Mouse (Mus musculus): ENCODE measurements around the gene Ranbp17. TPM values are rescaled to one million over a fixed set of nuclear protein-coding genes. Genes with fewer than 3 reads are reported as not detected.

Gene Ranbp17
- polyA plus RNA-seq, 2 experiments, result 5.2 to 8.0 TPM

DNA sequence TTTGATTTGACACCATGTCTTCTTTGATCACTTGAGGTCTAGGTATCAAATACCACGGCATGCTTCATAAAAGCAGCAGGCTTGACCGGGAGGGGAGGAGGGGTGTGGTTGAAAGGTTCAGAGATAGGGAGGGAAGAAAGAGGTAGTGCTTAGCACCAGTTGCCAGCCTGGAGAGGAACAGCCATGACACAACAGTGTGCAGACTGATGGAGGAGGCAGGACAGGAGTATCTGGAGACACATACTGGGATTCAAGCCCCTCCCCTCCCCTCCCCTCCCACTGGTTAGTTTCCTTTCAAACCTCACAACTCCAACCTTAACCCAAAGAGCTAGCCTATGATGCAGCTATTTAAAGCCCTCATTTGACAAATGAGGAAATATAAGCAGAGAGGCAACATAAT lies 16.0 kb upstream of the Ranbp17 start:
- no peaks in the 10 kb centered on the region for H3K36me3 ChIP-seq (ENCODE audit: control insufficient read depth, insufficient read depth, low read length)
- H3K4me3 ChIP-seq (replicated peaks; ENCODE audit: low read length), result no peak overlapping the region
- ATAC-seq (ENCODE audit: low FRiP score, low read depth) (no peak), DNase-seq (ENCODE audit: low spot score) (no peak)
- 21% methylated on average over 2 of the region's 2 CpGs for WGBS
- H3K9ac ChIP-seq (ENCODE audit: low read depth, low read length, severe bottlenecking), result no peak overlapping the region
- peaks cover 4% of the 10 kb centered on the region; the same call in 1 of the 2 replicates for H3K4me1 ChIP-seq (ENCODE audit: control insufficient read depth, insufficient read depth, low read length)
- H3K9me3 ChIP-seq (ENCODE audit: control insufficient read depth, low read length), result no peaks in the 10 kb centered on the region
- H3K27ac ChIP-seq (replicated peaks; ENCODE audit: low read depth, low read length), result no peak overlapping the region
- no peaks in the 10 kb centered on the region for H3K27me3 ChIP-seq (ENCODE audit: control insufficient read depth, insufficient read depth, low read length)
- TF ChIP-seq POLR2A (IDR thresholded peaks at IDR 0.05; ENCODE audit: borderline replicate concordance, extremely low read depth, insufficient read depth, insufficient read length), result no peak
- no peak overlapping the region for H3K4me2 ChIP-seq (replicated peaks; ENCODE audit: low read depth, low read length, severe bottlenecking)

DNA sequence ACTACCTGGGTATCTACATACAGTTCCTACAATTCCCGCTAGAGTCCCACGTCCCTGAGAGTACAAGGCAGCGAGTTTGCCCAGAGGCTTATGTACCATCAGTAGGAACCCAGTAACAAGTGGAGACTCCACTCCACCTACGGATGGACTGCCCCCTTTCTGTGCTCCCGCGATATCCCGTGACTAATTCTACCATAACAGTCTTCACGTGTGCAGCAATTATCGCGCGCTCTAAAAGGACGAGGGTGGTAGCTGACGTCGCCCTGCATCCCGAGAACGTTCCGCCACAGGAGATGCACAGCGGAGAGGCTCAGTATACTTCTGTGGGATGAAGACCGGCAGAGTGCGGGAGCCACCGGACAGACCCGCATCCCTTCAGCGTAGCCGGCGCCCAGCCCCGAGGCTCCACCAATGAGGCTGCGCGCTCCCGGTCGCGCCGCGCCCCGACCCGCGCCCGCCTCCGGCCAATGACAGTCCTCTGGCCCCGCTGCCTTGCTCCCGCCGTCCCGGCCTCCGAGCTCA lies 631 bp downstream of the Ranbp17 start:
- DNase-seq (ENCODE audit: low spot score), result peak; percentile 78

DNA sequence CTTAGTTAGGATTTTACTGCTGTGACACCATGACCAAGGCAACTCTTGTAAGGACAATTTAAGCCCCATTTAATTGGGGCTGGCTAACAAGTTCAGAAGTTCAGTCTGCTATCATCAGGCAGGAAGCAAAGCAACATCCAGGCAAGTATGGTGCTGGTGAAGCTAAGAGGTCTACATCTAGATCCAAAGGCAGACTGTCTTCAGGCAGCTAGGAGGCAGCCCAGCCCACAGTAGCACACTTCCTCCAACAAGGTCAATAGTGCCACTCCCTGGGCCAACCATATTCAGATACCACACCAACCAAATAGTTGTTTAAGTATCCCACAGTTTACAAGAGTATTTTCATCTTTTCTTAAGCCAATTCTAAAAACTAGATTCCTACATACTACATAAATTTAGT lies 4.1 kb downstream of the Ranbp17 start:
- Histone ChIP-seq H3K4me1 (ENCODE audit: control insufficient read depth, insufficient read depth, low read length) (0 out of 2 replicates have a peak, but pooled peaks cover 3% of the 10 kb centered on the region), H3K27me3 (ENCODE audit: control insufficient read depth, insufficient read depth, low read length) (no peaks in the 10 kb centered on the region), H3K9ac (ENCODE audit: low read depth, low read length, severe bottlenecking) (no peak overlapping the region), H3K4me2 (replicated peaks; ENCODE audit: low read depth, low read length, severe bottlenecking) (no peak overlapping the region), H3K9me3 (ENCODE audit: control insufficient read depth, low read length) (no peaks in the 10 kb centered on the region), H3K27ac (replicated peaks; ENCODE audit: low read depth, low read length) (no peak overlapping the region), H3K36me3 (ENCODE audit: control insufficient read depth, insufficient read depth, low read length) (no peaks in the 10 kb centered on the region), H3K4me3 (replicated peaks; ENCODE audit: low read length) (no peak overlapping the region)
- ATAC-seq (ENCODE audit: low FRiP score, low read depth), result no peak
- TF ChIP-seq POLR2A (IDR thresholded peaks at IDR 0.05; ENCODE audit: borderline replicate concordance, extremely low read depth, insufficient read depth, insufficient read length), result no peak
- no peak for DNase-seq (ENCODE audit: low spot score)

More for the DNA sequence above, 631 bp downstream of the Ranbp17 start:
- H3K27ac ChIP-seq (replicated peaks; ENCODE audit: low read depth, low read length), result peak overlapping the region; percentile 73
- no peak for TF ChIP-seq POLR2A (IDR thresholded peaks at IDR 0.05; ENCODE audit: borderline replicate concordance, extremely low read depth, insufficient read depth, insufficient read length)
- WGBS, result under 1% methylated on average over 38 of the region's 43 CpGs
- H3K4me3 ChIP-seq (replicated peaks; ENCODE audit: low read length), result peak overlapping the region; percentile 83
- peak overlapping the region; percentile 84 for H3K9ac ChIP-seq (ENCODE audit: low read depth, low read length, severe bottlenecking)
- no peaks in the 10 kb centered on the region for H3K36me3 ChIP-seq (ENCODE audit: control insufficient read depth, insufficient read depth, low read length)
- peak; percentile 87 for ATAC-seq (ENCODE audit: low FRiP score, low read depth)
- no peaks in the 10 kb centered on the region for H3K27me3 ChIP-seq (ENCODE audit: control insufficient read depth, insufficient read depth, low read length)
- H3K4me1 ChIP-seq (ENCODE audit: control insufficient read depth, insufficient read depth, low read length), result 0 out of 2 replicates have a peak, but pooled peaks cover 3% of the 10 kb centered on the region
- H3K4me2 ChIP-seq (replicated peaks; ENCODE audit: low read depth, low read length, severe bottlenecking), result peak overlapping the region; percentile 69
- H3K9me3 ChIP-seq (ENCODE audit: control insufficient read depth, low read length), result no peaks in the 10 kb centered on the region

DNA sequence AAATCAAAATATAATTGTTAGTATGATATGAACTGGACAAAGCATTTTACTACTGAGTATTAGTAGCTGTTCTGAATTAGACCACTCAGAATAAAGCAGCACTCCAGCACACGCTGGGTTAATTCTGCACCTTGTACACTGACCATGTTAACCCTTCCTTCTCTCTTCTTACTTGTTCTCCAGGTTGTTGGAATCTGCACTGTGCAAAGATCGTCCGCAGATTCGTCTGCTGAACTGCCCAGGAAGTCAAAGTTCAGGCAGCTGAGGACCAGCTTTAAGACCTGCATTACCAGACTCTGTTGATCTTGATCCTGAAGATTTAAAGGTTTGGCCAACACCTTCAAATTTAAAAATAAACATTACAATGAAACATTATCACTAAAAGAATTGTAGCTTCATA lies 27.8 kb downstream of the Ranbp17 start:
- Histone ChIP-seq H3K9ac (ENCODE audit: low read depth, low read length, severe bottlenecking) (no peak overlapping the region), H3K4me3 (replicated peaks; ENCODE audit: low read length) (no peak overlapping the region), H3K27ac (replicated peaks; ENCODE audit: low read depth, low read length) (no peak overlapping the region), H3K9me3 (ENCODE audit: control insufficient read depth, low read length) (no peaks in the 10 kb centered on the region), H3K36me3 (ENCODE audit: control insufficient read depth, insufficient read depth, low read length) (peaks cover 10% of the 10 kb centered on the region; the same call in 1 of the 2 replicates), H3K4me1 (ENCODE audit: control insufficient read depth, insufficient read depth, low read length) (no peaks in the 10 kb centered on the region), H3K27me3 (ENCODE audit: control insufficient read depth, insufficient read depth, low read length) (no peaks in the 10 kb centered on the region), H3K4me2 (replicated peaks; ENCODE audit: low read depth, low read length, severe bottlenecking) (no peak overlapping the region)
- WGBS, result 58% methylated on average over 4 of the region's 4 CpGs
- TF ChIP-seq POLR2A (IDR thresholded peaks at IDR 0.05; ENCODE audit: borderline replicate concordance, extremely low read depth, insufficient read depth, insufficient read length), result no peak
- ATAC-seq (ENCODE audit: low FRiP score, low read depth) (no peak), DNase-seq (ENCODE audit: low spot score) (no peak)

DNA sequence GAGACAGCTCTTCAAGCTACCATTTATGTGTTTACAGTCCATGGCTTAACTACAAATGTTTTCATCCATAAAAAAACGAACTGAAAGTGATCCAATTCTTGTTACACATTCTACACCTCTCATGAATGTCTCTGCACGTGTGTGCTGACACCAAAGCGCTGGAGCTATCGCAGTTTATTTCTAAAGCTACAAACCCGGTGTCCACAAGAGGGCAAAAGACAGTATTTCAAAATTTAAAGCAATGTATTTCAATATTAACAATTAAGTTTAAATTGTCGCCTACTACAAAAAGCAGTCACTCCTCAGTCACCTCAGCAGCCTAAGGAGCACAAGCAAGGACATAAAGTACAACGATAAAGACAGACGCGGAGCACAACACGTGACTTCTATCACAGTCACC lies 33.1 kb downstream of the Ranbp17 start:
- H3K4me1 ChIP-seq (ENCODE audit: control insufficient read depth, insufficient read depth, low read length), result no peaks in the 10 kb centered on the region
- H3K27ac ChIP-seq (replicated peaks; ENCODE audit: low read depth, low read length), result no peak overlapping the region
- H3K36me3 ChIP-seq (ENCODE audit: control insufficient read depth, insufficient read depth, low read length), result peaks cover 6% of the 10 kb centered on the region; the same call in 1 of the 2 replicates
- TF ChIP-seq POLR2A (IDR thresholded peaks at IDR 0.05; ENCODE audit: borderline replicate concordance, extremely low read depth, insufficient read depth, insufficient read length), result no peak
- no peak overlapping the region for H3K4me3 ChIP-seq (replicated peaks; ENCODE audit: low read length)
- H3K9ac ChIP-seq (ENCODE audit: low read depth, low read length, severe bottlenecking), result no peak overlapping the region
- H3K4me2 ChIP-seq (replicated peaks; ENCODE audit: low read depth, low read length, severe bottlenecking), result no peak overlapping the region
- WGBS, result 84% methylated on average over 10 of the region's 10 CpGs
- no peaks in the 10 kb centered on the region for H3K9me3 ChIP-seq (ENCODE audit: control insufficient read depth, low read length)
- no peak for ATAC-seq (ENCODE audit: low FRiP score, low read depth)
- no peaks in the 10 kb centered on the region for H3K27me3 ChIP-seq (ENCODE audit: control insufficient read depth, insufficient read depth, low read length)
- DNase-seq (ENCODE audit: low spot score), result no peak
